Mouse (Mus musculus) ES-E14 (cell line): Measurements from ENCODE around the gene Hao2.

Experiments used
- CHD2 ChIP-seq: IDR thresholded peaks from 2 replicates; pipeline ENCODE4 v1.6.1; 2014; ENCODE audit warnings: mild to moderate bottlenecking, low read depth, low read length, inconsistent platforms
- HCFC1 ChIP-seq: IDR thresholded peaks from 2 replicates; pipeline ENCODE4 v1.6.1; 2012; ENCODE audit warnings: low read length, inconsistent platforms, borderline replicate concordance; ENCODE audit not compliant: insufficient read depth
- MAFK ChIP-seq: IDR thresholded peaks from 2 replicates; pipeline ENCODE4 v1.6.1; 2014; ENCODE audit warnings: mild to moderate bottlenecking, low read depth, low read length, inconsistent platforms; ENCODE audit not compliant: insufficient read depth
- ZC3H11A ChIP-seq: IDR thresholded peaks from 2 replicates; pipeline ENCODE4 v1.6.1; 2012; ENCODE audit warnings: low read depth, mild to moderate bottlenecking, inconsistent platforms, low read length, borderline replicate concordance
- ZNF384 ChIP-seq: IDR thresholded peaks from 2 replicates; pipeline ENCODE4 v1.6.1; 2012; ENCODE audit warnings: low read depth, low read length, inconsistent platforms

DNA sequence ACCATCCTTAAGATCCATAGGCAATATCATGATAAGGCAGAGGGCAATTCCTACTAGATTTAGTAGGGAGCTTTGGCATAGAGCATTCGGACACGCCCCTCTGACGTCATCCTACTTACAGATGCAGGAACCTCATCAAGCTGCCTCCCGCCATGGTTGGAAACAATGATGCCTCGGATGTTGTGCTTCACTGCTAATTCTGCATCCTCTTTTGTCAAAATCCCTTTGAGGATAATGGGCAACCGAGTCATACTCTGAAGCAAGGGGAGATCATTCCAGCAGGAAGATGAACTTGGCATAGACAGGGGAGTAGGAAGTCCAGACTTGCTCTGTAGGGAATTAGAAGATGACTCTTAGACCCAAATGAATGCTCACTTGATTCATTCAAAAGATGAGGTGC is 12.8 kb downstream of the Hao2 start:
- no peak for TF ChIP-seq CHD2
- no peak for TF ChIP-seq ZC3H11A
- no peak for TF ChIP-seq HCFC1
- no peak for TF ChIP-seq MAFK
- TF ChIP-seq ZNF384 = no peak
